Mouse (Mus musculus) brain, embryonic 14.5 days (tissue): ENCODE measurements around the gene Ttc28. TPM values are rescaled to one million over a fixed set of nuclear protein-coding genes. Genes with fewer than 3 reads are reported as not detected.

Source experiments
- DNase-seq: peaks from one replicate; pipeline ENCODE4 v3.0.0-alpha.2; 2011; ENCODE audit warnings: low read depth
- CTCF ChIP-seq: fragments of 200-500 bp; IDR thresholded peaks from 2 replicates; pipeline ENCODE4 v1.5.1; 2012; ENCODE audit warnings: inconsistent platforms, mild to moderate bottlenecking, moderate library complexity, borderline replicate concordance; ENCODE audit not compliant: insufficient read depth, insufficient read length; ENCODE audit errors: extremely low read depth
- POLR2A ChIP-seq: fragments of 200-500 bp; IDR thresholded peaks from 2 replicates; pipeline ENCODE4 v1.6.1; 2012; ENCODE audit warnings: mild to moderate bottlenecking, inconsistent platforms, borderline replicate concordance; ENCODE audit not compliant: poor library complexity, insufficient read depth, insufficient read length, severe bottlenecking; ENCODE audit errors: extremely low read depth
- polyA plus RNA-seq: library from polyadenylated mRNA; depleted of rRNA; stranded (reverse); fragments of >200 nt; gene quantifications from 2 replicates; pipeline ENCODE4 v1.2.3, GENCODE M21; 2012

Ttc28 gene
- polyA plus RNA-seq, 1 experiment, result 39.8 TPM

DNA sequence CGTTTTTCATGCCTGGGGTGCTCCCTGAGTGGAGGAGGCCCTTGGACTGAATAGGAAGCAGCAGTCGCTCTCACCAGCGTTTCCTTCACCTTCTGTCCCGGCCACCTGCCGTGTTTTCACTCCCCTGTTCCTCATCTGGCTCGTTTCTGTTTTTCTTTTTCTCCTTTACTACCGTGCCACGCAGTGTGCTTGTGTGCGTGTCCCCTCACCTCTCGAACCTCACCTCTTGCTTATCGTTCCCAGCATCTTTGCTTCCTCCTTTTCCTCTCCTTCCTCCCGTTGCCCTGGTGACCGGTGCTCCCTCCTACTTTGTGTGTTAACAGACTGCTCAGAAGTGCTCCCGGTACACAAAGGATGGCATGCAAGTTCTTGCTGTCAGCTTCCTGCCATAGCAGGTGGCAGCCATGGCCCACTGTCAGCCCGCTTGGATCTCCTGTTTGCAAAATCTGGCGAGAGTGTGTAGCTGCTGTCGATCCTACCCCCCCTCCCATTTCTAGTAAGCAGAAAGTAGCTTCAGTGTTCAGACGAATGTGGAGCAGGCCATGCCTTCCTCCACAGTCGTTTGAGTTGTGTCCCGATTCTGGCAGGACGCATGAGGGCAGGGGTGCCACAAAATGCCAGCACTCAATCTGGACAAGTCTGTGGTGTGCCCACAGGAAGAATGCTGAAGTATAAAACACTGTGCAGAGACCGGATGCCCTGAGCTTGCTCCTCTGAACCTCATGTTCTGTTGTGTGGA, 179.0 kb downstream of the Ttc28 start:
- no peak for TF ChIP-seq POLR2A
- no peak for TF ChIP-seq CTCF
- DNase-seq, result peak; percentile 94

DNA sequence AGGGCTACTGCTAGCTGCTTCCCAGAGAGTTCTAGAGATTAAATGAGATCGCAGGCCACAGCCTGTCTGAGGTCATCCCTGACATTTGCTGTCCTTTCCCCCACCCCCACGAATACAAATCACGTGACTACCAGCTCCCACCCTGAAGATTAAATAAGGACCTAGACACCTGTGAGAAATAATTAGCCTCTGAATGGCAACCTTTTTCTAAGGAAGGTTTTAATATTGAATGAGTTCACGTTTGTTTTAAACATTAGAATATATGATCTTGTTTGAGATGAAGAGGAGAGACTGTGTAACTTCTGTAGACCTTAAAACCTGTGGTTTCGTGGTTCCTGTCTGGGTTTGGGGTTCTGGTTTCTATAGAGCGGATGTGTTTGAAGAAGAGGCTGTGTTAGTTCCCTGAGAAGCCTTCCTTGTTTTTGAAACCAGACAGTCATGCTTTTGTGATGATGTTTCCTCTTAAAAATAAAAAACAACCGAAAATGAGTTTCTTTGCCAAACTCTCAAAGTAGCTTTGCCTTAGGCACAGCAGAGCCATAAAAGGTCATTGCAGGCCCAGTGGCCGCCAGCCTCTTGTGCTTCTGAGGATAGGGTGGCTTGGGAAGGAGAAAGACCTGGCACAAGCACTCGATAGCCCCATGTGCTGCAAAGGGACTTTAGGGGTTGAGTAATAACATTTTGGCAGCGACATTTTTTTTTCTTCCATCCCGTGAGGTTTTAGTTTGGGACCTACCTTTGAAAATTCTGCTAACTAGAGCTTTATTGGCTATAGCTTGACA, 179.7 kb downstream of the Ttc28 start:
- DNase-seq, result no peak
- TF ChIP-seq CTCF (no peak), POLR2A (no peak)

DNA sequence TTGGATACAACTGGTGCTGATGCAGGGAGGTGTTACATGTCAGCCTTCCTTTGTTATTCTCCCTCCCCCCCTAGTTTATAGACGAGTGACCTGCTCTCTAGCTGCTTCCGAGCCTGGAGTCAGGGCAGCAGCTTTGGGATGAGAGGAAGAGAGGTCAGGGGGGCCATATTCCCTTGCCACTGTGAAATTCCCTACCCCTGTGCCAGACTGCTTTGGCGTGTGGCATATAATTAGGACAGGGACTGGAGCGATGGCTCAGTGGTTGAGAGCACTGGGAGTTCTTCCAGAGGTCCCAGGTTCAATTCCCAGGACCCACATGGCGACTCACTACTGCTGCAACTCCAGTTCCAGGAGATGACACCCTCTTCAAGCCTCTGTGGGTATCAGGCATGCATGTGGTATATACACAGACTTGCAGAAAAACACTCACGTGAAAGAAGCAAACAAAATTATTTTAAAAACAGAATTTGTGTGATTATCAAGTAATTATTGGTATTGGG, 180.7 kb downstream of the Ttc28 start:
- no peak for DNase-seq
- TF ChIP-seq POLR2A (no peak), CTCF (no peak)

DNA sequence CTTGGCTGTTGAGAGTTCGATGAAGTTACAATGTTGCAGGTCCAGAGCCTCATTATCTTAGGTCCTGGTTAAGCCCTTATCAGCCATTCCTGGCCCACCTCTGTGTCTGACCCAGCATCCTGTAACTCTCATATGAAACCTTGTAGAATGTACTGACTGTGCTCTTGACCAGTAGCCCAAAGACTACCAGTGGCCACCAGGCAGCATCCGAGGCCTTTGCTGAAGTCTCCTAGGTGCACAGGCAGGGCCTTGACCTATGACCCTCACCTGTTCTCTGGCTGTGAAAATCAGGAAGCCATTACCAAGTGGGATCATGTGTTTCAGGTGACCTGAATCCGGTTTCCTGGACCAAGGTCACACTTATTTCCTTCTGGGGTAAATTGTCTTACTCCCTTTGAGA, 183.6 kb downstream of the Ttc28 start:
- TF ChIP-seq POLR2A (no peak), CTCF (no peak)
- no peak for DNase-seq

DNA sequence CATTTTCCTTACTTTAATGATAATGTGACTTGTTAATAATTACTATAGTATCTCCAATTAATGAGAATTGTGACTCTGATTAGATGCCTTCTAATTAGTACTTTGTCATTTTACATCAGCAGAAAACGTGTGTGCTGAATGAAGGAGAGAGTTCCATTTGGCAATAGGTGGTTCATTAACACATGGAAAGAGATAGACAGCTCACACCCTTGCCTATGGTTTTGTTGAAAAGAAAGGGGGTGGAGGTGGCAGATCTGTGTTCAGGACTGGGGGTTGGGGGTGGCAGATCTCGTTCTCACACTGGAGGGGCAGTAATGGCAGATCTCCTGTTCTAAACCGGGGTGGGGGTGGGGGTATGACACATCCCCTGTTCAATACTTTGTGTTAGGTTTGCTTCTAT, 184.4 kb downstream of the Ttc28 start:
- DNase-seq, result peak; percentile 81
- TF ChIP-seq CTCF, result no peak
- TF ChIP-seq POLR2A, result no peak

DNA sequence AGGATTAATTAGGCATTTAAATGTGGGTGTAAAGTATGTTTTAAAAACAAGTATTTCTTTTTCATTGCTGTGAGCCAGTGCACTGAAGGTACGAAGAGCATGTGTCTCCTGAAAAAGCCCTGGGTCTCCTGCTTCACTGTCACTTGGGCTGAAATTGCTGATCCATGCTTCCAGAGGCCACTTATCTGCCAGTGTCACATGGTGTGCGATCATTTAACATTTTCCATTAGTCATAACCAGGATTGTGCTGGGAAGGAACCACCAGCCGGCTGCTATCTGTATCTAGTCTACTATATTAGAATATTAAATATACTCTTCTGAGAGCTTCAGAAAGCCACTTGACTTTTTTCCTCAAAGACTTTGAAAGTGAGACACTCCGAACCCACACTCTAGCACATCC, 186.2 kb downstream of the Ttc28 start:
- DNase-seq, result peak; percentile 54
- TF ChIP-seq CTCF (no peak), POLR2A (no peak)

DNA sequence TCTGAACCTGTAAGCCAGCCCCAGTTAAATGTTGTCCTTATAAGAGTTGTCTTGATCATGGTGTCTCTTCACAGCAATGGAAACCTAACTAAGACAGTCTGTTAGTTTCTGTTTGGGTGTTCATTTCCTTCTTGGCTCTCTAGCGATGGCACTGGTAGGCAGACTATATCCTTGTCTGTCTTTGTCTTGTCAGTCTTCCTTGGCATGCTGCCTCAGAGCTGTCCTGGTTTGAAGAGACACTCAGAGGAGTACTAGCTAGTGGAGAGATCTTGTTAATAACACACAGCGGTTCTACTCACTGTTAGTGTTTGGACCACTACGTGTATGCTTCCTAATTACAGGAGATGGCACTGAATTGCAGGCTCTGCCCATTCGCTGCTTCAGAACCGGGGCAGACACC, 189.9 kb downstream of the Ttc28 start:
- peak; percentile 61 for DNase-seq
- no peak for TF ChIP-seq POLR2A
- TF ChIP-seq CTCF, result no peak

DNA sequence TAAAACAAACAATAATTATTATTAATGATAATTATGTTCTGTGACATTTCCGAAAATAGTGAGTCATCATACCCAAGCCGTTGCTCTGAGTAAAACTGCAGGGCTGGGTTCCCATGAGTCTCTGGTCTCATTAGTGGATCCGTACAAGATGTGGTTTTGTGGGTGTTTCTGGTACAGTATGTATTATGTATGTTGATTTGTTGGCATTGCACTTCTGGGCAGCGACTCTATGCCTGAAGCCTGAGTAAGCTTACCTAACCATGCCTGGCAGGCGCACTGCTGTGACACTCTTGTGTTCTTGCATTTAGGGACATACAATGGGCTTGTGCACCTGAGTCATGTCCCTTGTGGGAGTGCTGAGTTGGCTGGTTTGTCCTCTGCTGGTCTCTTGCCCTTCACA, 190.3 kb downstream of the Ttc28 start:
- no peak for DNase-seq
- TF ChIP-seq POLR2A, result no peak
- no peak for TF ChIP-seq CTCF

DNA sequence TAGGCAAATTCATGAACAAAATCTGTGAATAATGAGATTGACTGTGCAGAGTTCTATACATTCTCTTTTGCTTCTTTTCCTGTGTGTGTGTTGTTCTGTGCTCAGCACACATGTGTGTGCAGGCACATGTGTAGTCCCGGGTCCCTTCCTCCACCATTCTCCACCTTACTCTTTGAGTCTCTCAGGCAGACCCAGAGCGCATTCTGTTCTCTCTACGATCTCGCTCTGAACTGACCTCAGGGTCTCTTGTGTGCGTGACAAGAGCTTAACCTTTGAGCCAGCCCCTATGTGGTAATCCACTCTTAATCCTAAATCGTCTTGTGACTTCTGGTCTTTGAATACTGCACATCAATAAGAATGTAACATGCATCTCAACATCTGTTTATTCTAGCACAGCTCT, 190.8 kb downstream of the Ttc28 start:
- TF ChIP-seq POLR2A (no peak), CTCF (no peak)
- DNase-seq, result no peak

DNA sequence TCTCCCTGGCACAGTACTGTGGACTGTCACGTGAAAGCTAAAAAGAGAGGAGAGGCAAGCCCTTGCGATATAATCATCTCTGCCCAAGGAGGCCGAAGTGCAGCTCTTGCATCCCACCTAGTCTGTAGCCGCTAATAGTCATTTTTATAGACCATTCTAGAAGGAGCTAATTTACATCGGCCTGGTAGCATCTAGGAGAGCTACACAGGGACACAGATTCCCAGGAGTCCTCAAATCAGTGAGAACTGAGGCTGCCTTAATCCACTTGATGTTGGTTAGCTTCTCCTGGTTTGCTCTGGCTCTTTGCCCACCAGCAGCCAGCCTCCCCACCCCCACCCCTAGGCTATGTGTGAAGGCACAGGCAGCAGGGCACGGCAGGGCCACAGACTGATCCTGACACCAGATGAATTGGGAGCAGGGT, 193.7 kb downstream of the Ttc28 start:
- peak; percentile 89 for DNase-seq
- no peak for TF ChIP-seq CTCF
- TF ChIP-seq POLR2A, result no peak

DNA sequence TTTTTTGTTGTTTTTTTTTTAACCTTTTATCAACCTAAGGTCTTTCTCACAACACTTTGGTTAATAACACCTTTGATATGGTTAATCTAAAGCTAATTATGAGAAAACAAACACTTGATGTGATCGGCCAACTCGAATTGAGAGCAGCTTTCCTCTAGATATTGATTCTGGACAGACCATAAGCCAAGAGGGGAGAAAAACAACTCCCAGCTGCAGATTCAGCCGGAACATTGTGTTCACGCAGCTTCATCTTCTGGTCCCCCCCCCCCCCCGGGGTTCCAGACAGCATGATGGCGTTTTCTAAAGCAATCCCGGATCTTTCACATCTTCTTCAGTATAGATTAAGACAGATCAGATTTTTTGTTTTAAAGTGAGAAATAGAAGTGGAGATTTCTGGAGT, 194.4 kb downstream of the Ttc28 start:
- DNase-seq, result no peak
- TF ChIP-seq CTCF (no peak), POLR2A (no peak)
